Mouse (Mus musculus) mammary gland, adult 2 months (tissue): ENCODE measurements around the gene Nae1. TPM values are rescaled to one million over a fixed set of nuclear protein-coding genes. Genes with fewer than 3 reads are reported as not detected.

ENCODE experiments used
- polyA plus RNA-seq: library from polyadenylated mRNA; depleted of rRNA; stranded (reverse); fragments of >200 nt; gene quantifications from 2 replicates; pipeline ENCODE4 v1.2.3, GENCODE M21; 2012; ENCODE audit warnings: low replicate concordance; rRNA removed

Nae1 gene
- polyA plus RNA-seq: 5.0 and 16.3 TPM in 2 replicates

DNA sequence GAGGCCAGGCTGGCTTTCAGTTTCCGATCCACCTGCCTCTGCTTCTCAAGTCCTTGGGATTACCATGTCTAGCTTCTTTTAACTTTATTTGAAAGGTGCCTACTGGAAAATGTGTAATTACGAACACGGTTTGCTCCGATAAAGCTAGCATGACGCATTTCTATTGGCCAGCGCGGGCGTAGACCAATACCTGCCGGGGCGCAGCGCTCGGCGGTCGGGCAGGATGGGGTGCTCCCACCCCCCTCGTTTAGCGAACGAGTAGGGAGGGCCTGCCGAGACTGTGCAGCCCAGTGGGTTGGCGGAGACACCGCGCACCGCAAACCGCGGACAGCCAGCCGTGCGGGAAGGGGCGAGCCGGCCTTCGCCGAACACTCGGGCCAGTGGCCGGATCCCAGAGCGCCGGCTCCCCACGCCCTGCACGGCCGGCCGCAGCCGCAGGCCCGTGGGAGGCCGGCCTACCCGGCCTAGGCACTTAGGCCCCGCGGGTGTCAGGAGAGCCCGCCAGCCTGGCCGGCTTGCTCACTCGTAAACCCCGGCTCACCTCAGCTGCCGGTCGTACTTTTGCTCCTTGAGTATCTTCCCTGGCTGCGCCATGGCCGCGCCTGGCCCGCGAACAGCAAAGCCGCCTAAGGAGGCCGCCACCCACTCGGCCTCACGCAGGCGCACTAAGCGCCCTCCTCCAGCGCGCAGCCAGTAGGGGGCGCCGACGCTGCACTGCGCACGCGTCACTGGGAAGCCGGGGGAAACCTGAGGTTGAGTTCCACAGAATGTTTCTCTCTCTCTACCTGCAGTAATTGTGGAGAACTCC, at the start of gene Nae1, which contains the start of gene Car7:
TSS of gene Nae1 (minus strand) at position 667 of the 808 bp plus-strand sequence.
TSS of gene Car7 (plus strand) at position 719 of the 808 bp plus-strand sequence.

DNA sequence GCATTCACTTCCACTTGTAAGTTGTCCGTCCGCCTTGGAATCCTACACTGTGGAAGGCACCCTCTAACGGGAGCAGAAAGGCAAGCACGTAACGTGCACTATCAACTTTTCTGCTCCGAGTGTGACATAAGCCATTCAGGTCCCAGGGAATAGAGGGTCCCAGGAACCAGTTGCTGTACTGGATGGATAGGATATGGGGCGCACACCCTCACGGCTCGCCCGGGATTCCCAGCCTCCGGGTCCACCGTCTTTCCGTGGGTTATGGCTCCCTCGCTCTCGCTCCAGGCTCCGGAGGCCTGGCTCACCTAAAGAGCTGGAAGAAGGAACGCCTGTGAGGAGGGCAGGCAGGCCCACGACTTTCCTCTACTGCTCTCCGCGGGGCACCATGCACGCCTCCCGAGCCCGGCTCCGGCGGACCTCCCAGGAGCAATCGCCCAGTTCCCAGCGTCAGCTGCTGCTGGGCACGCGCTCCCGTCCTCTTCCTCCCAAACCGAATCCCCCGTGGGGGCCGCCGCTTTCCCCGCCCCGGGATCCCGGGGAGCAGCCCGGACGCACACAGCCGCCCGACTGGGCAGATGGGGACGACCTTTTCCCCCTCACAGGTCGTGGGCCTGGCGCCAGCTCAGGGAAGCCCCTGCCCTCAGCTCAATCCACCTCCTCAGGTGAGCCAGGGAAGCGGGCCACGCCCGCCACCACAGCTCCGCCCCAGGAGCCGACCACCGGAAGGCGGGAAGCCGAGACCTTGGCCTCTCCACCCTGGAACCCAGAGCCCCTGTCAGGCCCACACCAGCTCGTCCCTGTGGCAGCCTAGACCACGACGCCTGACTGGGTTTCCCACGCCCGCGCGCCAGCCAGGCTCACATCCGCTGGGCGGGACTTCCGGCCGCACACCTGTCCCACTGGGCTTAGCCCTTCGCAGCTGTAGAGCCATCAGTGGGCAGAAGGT, 25.1 kb downstream of the Nae1 start, which contains the start of gene Terb1:
TSS of gene Terb1 (minus strand) at position 850 of the 946 bp plus-strand sequence.

Other genes with a start within 250 kb of the Nae1 start
- gene Cmtm2a, start 241.5 kb downstream of the Nae1 start, polyA plus RNA-seq: not detected in 2 replicates
- not detected in 2 replicates for gene Gm45711, start 224.6 kb downstream of the Nae1 start, polyA plus RNA-seq
- not detected in 2 replicates for gene Cmtm1, start 224.5 kb downstream of the Nae1 start, polyA plus RNA-seq
- not detected in 2 replicates for gene Gm11020, start 213.1 kb downstream of the Nae1 start, polyA plus RNA-seq
- gene Cmtm2b, start 212.4 kb downstream of the Nae1 start, polyA plus RNA-seq: 0.23 TPM in 1 of 2 replicates, not detected in the other
- gene Cmtm3, start 195.2 kb downstream of the Nae1 start, polyA plus RNA-seq: 187 and 269 TPM in 2 replicates
- gene Cmtm4, start 138.8 kb downstream of the Nae1 start, polyA plus RNA-seq: 8.6 and 12.2 TPM in 2 replicates
- gene Dync1li2, start 91.6 kb downstream of the Nae1 start, polyA plus RNA-seq: 8.6 and 20.6 TPM in 2 replicates
- gene Terb1, start 24.7 kb downstream of the Nae1 start, polyA plus RNA-seq: 0.09 and 0.16 TPM in 2 replicates
- 5.7 and 6.5 TPM in 2 replicates for gene Car7, start 52 bp upstream of the Nae1 start, polyA plus RNA-seq
- gene Pdp2, start 56.8 kb upstream of the Nae1 start, polyA plus RNA-seq: 7.0 and 9.4 TPM in 2 replicates
- 0.04 and 0.37 TPM in 2 replicates for gene Cdh16, start 89.8 kb upstream of the Nae1 start, polyA plus RNA-seq
- 7.4 and 16.4 TPM in 2 replicates for gene Rrad, start 96.7 kb upstream of the Nae1 start, polyA plus RNA-seq
- gene Ciao2b, start 107.3 kb upstream of the Nae1 start, polyA plus RNA-seq: 36.8 and 39.0 TPM in 2 replicates
- 0.81 TPM in 1 of 2 replicates, not detected in the other for gene Ces2a, start 199.4 kb upstream of the Nae1 start, polyA plus RNA-seq